7 mouse cellular contexts compared by ENCODE assay signal in genomic region chr2:59828777-59829508, GRCm38 (mm10). TPM values are rescaled to one million over a fixed set of nuclear protein-coding genes. Genes with fewer than 3 reads are reported as not detected.
DNase-seq lines count a peak whose midpoint lies in the region; ATAC-seq and TF ChIP-seq lines count a peak whose summit lies in the region.

No protein-coding gene starts in this region.

- no peaks in the 10 kb centered on the region for H3K9me3 ChIP-seq in CH12.LX (replicated peaks; ENCODE audit: low read length)
- H3K9me3 ChIP-seq in forebrain, embryonic 14.5 days (replicated peaks; ENCODE audit: control insufficient read depth, low read length), result no peaks in the 10 kb centered on the region
- H3K9me3 ChIP-seq in midbrain, embryonic 16.5 days (replicated peaks; ENCODE audit: control insufficient read depth, low read length, poor library complexity, severe bottlenecking), result no peaks in the 10 kb centered on the region

- H3K27me3 ChIP-seq in CH12.LX (replicated peaks), result no peaks in the 10 kb centered on the region
- H3K27me3 ChIP-seq in forebrain, embryonic 14.5 days (replicated peaks; ENCODE audit: control insufficient read depth, insufficient read depth, low read length), result no peaks in the 10 kb centered on the region
- no peaks in the 10 kb centered on the region for H3K27me3 ChIP-seq in midbrain, embryonic 16.5 days (ENCODE audit: control insufficient read depth, insufficient read depth, low read depth, low read length)

- WGBS in forebrain, embryonic 14.5 days, result 24% methylated on average over 14 of the region's 14 CpGs
- WGBS in midbrain, embryonic 16.5 days, result 20% methylated on average over 14 of the region's 14 CpGs

- no peak for TF ChIP-seq RAD21 in CH12.LX (IDR thresholded peaks at IDR 0.05; ENCODE audit: low read depth, low read length)

- no peaks in the 10 kb centered on the region for H3K79me2 ChIP-seq in CH12.LX (replicated peaks; ENCODE audit: control insufficient read depth, extremely low read depth, insufficient read depth, poor library complexity, severe bottlenecking)

- peak; percentile 35; the same call in 1 of the 2 replicates for ATAC-seq in forebrain, embryonic 14.5 days
- ATAC-seq in midbrain, embryonic 16.5 days, result peak; percentile 64

- no peak for TF ChIP-seq POLR2A in CH12.LX (IDR thresholded peaks at IDR 0.05; ENCODE audit: low read depth, low read length)

- no peaks in the 10 kb centered on the region; a peak in 1 of 4 replicates for H3K4me1 ChIP-seq in CH12.LX (ENCODE audit: control insufficient read depth in 1 of 2, insufficient read depth in 2 of 2)
- peaks cover 16% of the 10 kb centered on the region for H3K4me1 ChIP-seq in forebrain, embryonic 14.5 days (ENCODE audit: control insufficient read depth, insufficient read depth, low read length)
- H3K4me1 ChIP-seq in midbrain, embryonic 16.5 days (ENCODE audit: control insufficient read depth, insufficient read depth, low read length), result peaks cover 16% of the 10 kb centered on the region

- H3K27ac ChIP-seq in CH12.LX (ENCODE audit: insufficient read depth, low read depth), result no peak overlapping the region
- peak overlapping the region; percentile 53 for H3K27ac ChIP-seq in forebrain, embryonic 14.5 days (ENCODE audit: low read depth, low read length)
- peak overlapping the region; percentile 69 for H3K27ac ChIP-seq in midbrain, embryonic 16.5 days (ENCODE audit: low read length)

- H3K9ac ChIP-seq in CH12.LX (ENCODE audit: insufficient read depth, low read depth), result no peak overlapping the region
- H3K9ac ChIP-seq in forebrain, embryonic 14.5 days (ENCODE audit: low read length), result no peak overlapping the region
- peak overlapping the region; percentile 42; the same call in 1 of the 2 replicates for H3K9ac ChIP-seq in midbrain, embryonic 16.5 days (ENCODE audit: low read depth, low read length)

- in situ Hi-C loops in CH12.LX (cut with MboI; ENCODE audit: low pct_ligation_motif_present, low pct_unique_long_range_greater_than_20kb, low sequenced_read_pairs), result no loop called here

- DNase-seq in CH12.LX (ENCODE audit: extremely low read depth) (no peak), ZHBTc4 (ENCODE audit: low read depth, low spot score) (peak; percentile 38)
- DNase-seq in forebrain, embryonic 14.5 days (ENCODE audit: low spot score), result peak; percentile 69
- peak; percentile 80 for DNase-seq in heart, postnatal 4 days
- DNase-seq in left cerebral cortex, postnatal 4 days, result peak; percentile 42
- no peak for DNase-seq in spleen, adult 18-20 months

- no peak for TF ChIP-seq EP300 in CH12.LX (IDR thresholded peaks at IDR 0.05; ENCODE audit: low read length)

- no peaks in the 10 kb centered on the region for H3K36me3 ChIP-seq in CH12.LX (replicated peaks in 1 of 2; ENCODE audit: control insufficient read depth in 1 of 2, insufficient read depth in 1 of 2, low read length in 1 of 2)
- H3K36me3 ChIP-seq in forebrain, embryonic 14.5 days (ENCODE audit: control insufficient read depth, insufficient read depth, low read length), result no peaks in the 10 kb centered on the region
- no peaks in the 10 kb centered on the region for H3K36me3 ChIP-seq in midbrain, embryonic 16.5 days (ENCODE audit: control insufficient read depth, insufficient read depth, low read length)

- H3K4me3 ChIP-seq in CH12.LX (replicated peaks in 1 of 3; ENCODE audit: low read depth in 2 of 3, low read length in 2 of 3, poor library complexity in 1 of 3), result no peak overlapping the region
- H3K4me3 ChIP-seq in forebrain, embryonic 14.5 days (ENCODE audit: low read depth, low read length), result no peak overlapping the region
- no peak overlapping the region for H3K4me3 ChIP-seq in midbrain, embryonic 16.5 days (ENCODE audit: low read depth, low read length)

- intact Hi-C loops in left cerebral cortex, postnatal 4 days (cut with DNase I), result no loop called here

- no peak for TF ChIP-seq CTCF in CH12.LX (conservative IDR thresholded peaks at IDR 0.05 in 1 of 2, IDR thresholded peaks at IDR 0.05 in 1 of 2; ENCODE audit: low read depth in 2 of 2, low read length in 2 of 2)

- H3K4me2 ChIP-seq in CH12.LX (ENCODE audit: insufficient read depth, low read depth, poor library complexity, severe bottlenecking), result peak overlapping the region; percentile 7; the same call in 1 of the 2 replicates
- H3K4me2 ChIP-seq in forebrain, embryonic 14.5 days (ENCODE audit: low read length), result no peak overlapping the region
- peak overlapping the region; percentile 22; the same call in 1 of the 2 replicates for H3K4me2 ChIP-seq in midbrain, embryonic 16.5 days (ENCODE audit: low read length)

- dilution Hi-C loops in CH12.LX (cut with MboI; ENCODE audit: extremely low pct_ligation_motif_present, extremely low pct_unique_long_range_greater_than_20kb, low sequenced_read_pairs), result no loop called here

TF ChIP-seq in CH12.LX, 34 proteins besides CTCF, POLR2A, EP300 and RAD21:
- no peak for TF ChIP-seq ELF1 (IDR thresholded peaks at IDR 0.05; ENCODE audit: low read depth, low read length)
- TF ChIP-seq JUND (conservative IDR thresholded peaks at IDR 0.05; ENCODE audit: low read depth, low read length), result no peak
- no peak for TF ChIP-seq MAZ (IDR thresholded peaks at IDR 0.05; ENCODE audit: low read depth, low read length)
- TF ChIP-seq ZKSCAN1 (IDR thresholded peaks at IDR 0.05; ENCODE audit: borderline replicate concordance, low read depth, low read length), result no peak
- no peak for TF ChIP-seq NELFE (IDR thresholded peaks at IDR 0.05; ENCODE audit: low read depth, low read length)
- no peak for TF ChIP-seq POLR2AphosphoS2 (IDR thresholded peaks at IDR 0.05; ENCODE audit: low read depth, low read length)
- TF ChIP-seq MXI1 (IDR thresholded peaks at IDR 0.05; ENCODE audit: low read depth, low read length), result no peak
- no peak for TF ChIP-seq TBP (conservative IDR thresholded peaks at IDR 0.05; ENCODE audit: low read depth, low read length)
- TF ChIP-seq GABPA (IDR thresholded peaks at IDR 0.05; ENCODE audit: insufficient replicate concordance, low read depth, low read length), result no peak
- no peak for TF ChIP-seq E2F4 (IDR thresholded peaks at IDR 0.05; ENCODE audit: insufficient replicate concordance, low read depth, low read length)
- no peak for TF ChIP-seq KAT2A (IDR thresholded peaks at IDR 0.05; ENCODE audit: insufficient replicate concordance, low read length)
- no peak for TF ChIP-seq ZNF384 (IDR thresholded peaks at IDR 0.05; ENCODE audit: low read depth, low read length)
- TF ChIP-seq CHD1 (IDR thresholded peaks at IDR 0.05; ENCODE audit: low read depth, low read length), result no peak
- no peak for TF ChIP-seq RCOR1 (conservative IDR thresholded peaks at IDR 0.05; ENCODE audit: low read depth, low read length)
- TF ChIP-seq SMC3 (IDR thresholded peaks at IDR 0.05; ENCODE audit: low read depth, low read length), result no peak
- TF ChIP-seq MAX (IDR thresholded peaks at IDR 0.05; ENCODE audit: low read length), result no peak
- no peak for TF ChIP-seq BHLHE40 (IDR thresholded peaks at IDR 0.05; ENCODE audit: low read depth, low read length)
- no peak for TF ChIP-seq ETS1 (conservative IDR thresholded peaks at IDR 0.05; ENCODE audit: low read depth, low read length)
- no peak for TF ChIP-seq CHD2 (IDR thresholded peaks at IDR 0.05; ENCODE audit: low read length)

RNA-seq across cellular contexts. Expression of gene Wdsub1, which starts 53.4 kb away (rescaled TPM):
- total RNA-seq in CH12.LX (2012; rRNA removed), result 8.9 and 13.5 TPM in 2 replicates
- 7.9 and 12.9 TPM in 2 replicates for total RNA-seq in CH12.LX (2014; rRNA removed)
- polyA plus RNA-seq in CH12.LX (2012; ENCODE audit: insufficient read length, low read depth), result 8.2 and 9.6 TPM in 2 replicates
- 8.4 and 10.5 TPM in 2 replicates for polyA plus RNA-seq in forebrain, embryonic 14.5 days (2014; fragmentation: Nextera tagmentation; extraction: Ambion mirVana)
- 10 to 100 TPM; 33.5 to 33.8 TPM for total RNA-seq in heart, postnatal 4 days (2021)
- total RNA-seq in left cerebral cortex, postnatal 4 days (2021), result 10 to 100 TPM in 1 of 2 experiments, 1 to 10 TPM in 1; 9.9 to 10.8 TPM
- polyA plus RNA-seq in midbrain, embryonic 16.5 days (2015; fragmentation: Nextera tagmentation; extraction: Ambion mirVana), result 16.6 and 21.2 TPM in 2 replicates

Comparison
In these comparisons a context has a peak if more than half of its experiments do, and no peak if none do; other contexts are left out.
1. DNase-seq: peak in ZHBTc4 (single experiment), forebrain, embryonic 14.5 days (single experiment), heart, postnatal 4 days (single experiment) and left cerebral cortex, postnatal 4 days (single experiment); none in CH12.LX (single experiment) and spleen, adult 18-20 months (0 of 2).